Mouse (Mus musculus): ENCODE measurements around the gene 1700012B09Rik.

Gene 1700012B09Rik

GRCm38 (mm10) chr9:14730941-14731541 lies 39.8 kb downstream of the 1700012B09Rik start:
- no peak for DNase-seq (ENCODE audit: low spot score)

- no peak for DNase-seq (ENCODE audit: low spot score)
These were observed 42.5 kb downstream of the 1700012B09Rik start for GRCm38 (mm10) chr9:14728365-14728764.

- no peak for DNase-seq (ENCODE audit: low spot score)
These were observed 44.2 kb downstream of the 1700012B09Rik start for GRCm38 (mm10) chr9:14726629-14727028.

- DNase-seq (ENCODE audit: low spot score): no peak
These were observed 44.8 kb downstream of the 1700012B09Rik start for GRCm38 (mm10) chr9:14726005-14726404.

GRCm38 (mm10) chr9:14724755-14725420 lies 45.9 kb downstream of the 1700012B09Rik start:
- DNase-seq (ENCODE audit: low spot score): no peak

- DNase-seq (ENCODE audit: low spot score): no peak
These were observed 49.2 kb downstream of the 1700012B09Rik start for GRCm38 (mm10) chr9:14721610-14722009.

- DNase-seq (ENCODE audit: low spot score): no peak
These were observed 50.4 kb downstream of the 1700012B09Rik start for GRCm38 (mm10) chr9:14720384-14720783.

GRCm38 (mm10) chr9:14718332-14718691 lies 52.5 kb downstream of the 1700012B09Rik start:
- DNase-seq (ENCODE audit: low spot score): no peak

GRCm38 (mm10) chr9:14717689-14718331 lies 53.0 kb downstream of the 1700012B09Rik start:
- DNase-seq (ENCODE audit: low spot score): peak; percentile 44

GRCm38 (mm10) chr9:14715258-14715657 lies 55.6 kb downstream of the 1700012B09Rik start:
- DNase-seq (ENCODE audit: low spot score): no peak

GRCm38 (mm10) chr9:14710910-14711309 lies 59.9 kb downstream of the 1700012B09Rik start:
- DNase-seq (ENCODE audit: low spot score): no peak

Data from urinary bladder, postnatal 14 days (tissue).